Mouse (Mus musculus): ENCODE data around the gene Krba1.

- no peak for TF ChIP-seq POLR2AphosphoS2 (IDR thresholded peaks at IDR 0.05; ENCODE audit: insufficient read length, low read depth)
- no peak for TF ChIP-seq POLR2A (IDR thresholded peaks at IDR 0.05; ENCODE audit: insufficient read length, low read depth)
These were observed 53.1 kb downstream of the Krba1 start for GRCm38 (mm10) chr6:48448527-48448926.
